Mouse (Mus musculus) stomach, embryonic 14.5 days (tissue): ENCODE measurements around the gene Scube1. TPM values are rescaled to one million over a fixed set of nuclear protein-coding genes. Genes with fewer than 3 reads are reported as not detected.

Experiments used
- ATAC-seq: fragments of 200-750 bp; cut with Nextera tagmentation; 2 replicates; pipeline ENCODE4 v1.8.0; 2017; ENCODE audit warnings: low read depth, moderate TSS enrichment; ENCODE audit not compliant: insufficient number of reproducible peaks, insufficient read depth, low FRiP score
- H3K27ac ChIP-seq: fragments of 300-500 bp; sonication (generic); 2 replicates; pipeline ENCODE4 v1.5.1; 2014; ENCODE audit warnings: mild to moderate bottlenecking, low read length, moderate library complexity, mixed read lengths
- H3K27me3 ChIP-seq: fragments of 300-500 bp; sonication (generic); 2 replicates; pipeline ENCODE4 v1.6.1; 2014; ENCODE audit warnings: low read length, control low read depth, mixed read lengths; ENCODE audit not compliant: control insufficient read depth, insufficient read depth
- H3K36me3 ChIP-seq: fragments of 300-500 bp; sonication (generic); 2 replicates; pipeline ENCODE4 v1.6.1; 2014; ENCODE audit warnings: mild to moderate bottlenecking, control low read depth, low read length, moderate library complexity, mixed read lengths; ENCODE audit not compliant: control insufficient read depth, insufficient read depth
- H3K4me1 ChIP-seq: fragments of 300-500 bp; sonication (generic); 2 replicates; pipeline ENCODE4 v1.6.1; 2014; ENCODE audit warnings: low read length, control low read depth, mixed read lengths; ENCODE audit not compliant: control insufficient read depth, insufficient read depth
- H3K4me2 ChIP-seq: fragments of 300-500 bp; sonication (generic); replicated peaks from 2 replicates; pipeline ENCODE4 v1.6.1; 2014; ENCODE audit warnings: low read depth, low read length, control low read depth
- H3K4me3 ChIP-seq: fragments of 300-500 bp; sonication (generic); 2 replicates; pipeline ENCODE4 v1.5.1; 2014; ENCODE audit warnings: low read depth, low read length, control low read depth
- H3K9ac ChIP-seq: fragments of 300-500 bp; sonication (generic); replicated peaks from 2 replicates; pipeline ENCODE4 v1.6.1; 2014; ENCODE audit warnings: low read depth, mild to moderate bottlenecking, control low read depth, low read length, moderate library complexity, mixed read lengths
- H3K9me3 ChIP-seq: fragments of 300-500 bp; sonication (generic); 2 replicates; pipeline ENCODE4 v1.6.1; 2016; ENCODE audit warnings: low read depth, low read length, control low read depth; ENCODE audit not compliant: control insufficient read depth
- WGBS: fragments of 180-500 bp; shearing (Covaris S2); extraction: QIAGEN DNeasy Blood & Tissue Kit; methylation state at CpG from one replicate; pipeline ENCODE4 v1.1.7; 2014; 5-methylcytosine and 5-hydroxymethylcytosine counted together
- polyA plus RNA-seq: library from polyadenylated mRNA; unstranded; fragments of >200 nt; fragmentation: Nextera tagmentation; extraction: Ambion mirVana; gene quantifications from 2 replicates; pipeline ENCODE4 v1.2.1, GENCODE M21; 2014

The Scube1 gene
- polyA plus RNA-seq, 1 experiment from 2014 or later = 9.8 TPM

DNA sequence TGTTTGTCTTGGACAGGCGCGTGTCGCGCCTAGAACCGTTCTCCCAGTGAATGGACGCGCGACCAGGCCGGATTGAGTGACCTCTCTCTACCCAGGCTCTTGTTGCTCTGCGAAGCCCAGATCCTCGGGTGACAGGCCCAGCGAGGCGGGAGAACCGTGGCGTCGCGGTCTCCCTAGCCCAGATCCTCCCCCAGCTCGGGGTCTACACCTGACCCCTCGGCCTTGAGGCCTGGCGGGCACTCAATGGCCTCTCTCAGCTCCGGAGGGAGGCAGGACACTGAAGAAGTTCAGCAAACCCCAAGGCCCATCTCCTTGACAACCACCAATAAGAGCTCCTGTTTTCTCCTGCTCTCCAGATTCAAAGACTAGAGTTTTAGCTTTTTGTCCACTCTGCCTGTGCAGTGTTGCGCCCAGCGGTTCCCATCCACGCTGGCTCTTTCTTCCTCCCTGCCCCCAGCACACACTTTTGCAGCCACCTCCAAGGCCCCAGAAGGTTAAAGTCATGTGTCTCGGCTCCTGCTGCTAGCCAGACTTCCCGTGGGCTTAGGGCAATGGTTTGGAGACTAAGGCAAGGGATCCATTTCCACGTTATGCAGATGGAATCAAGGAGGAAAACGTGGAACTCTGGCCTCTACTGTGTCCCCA is 857 bp upstream of the Scube1 start:
- WGBS = 22% methylated on average over 28 of the region's 28 CpGs
- Histone ChIP-seq H3K4me1 (peaks cover 9% of the 10 kb centered on the region; the same call in 1 of the 2 replicates), H3K9me3 (no peaks in the 10 kb centered on the region), H3K36me3 (no peaks in the 10 kb centered on the region), H3K9ac (no peak overlapping the region), H3K27me3 (peaks cover 7% of the 10 kb centered on the region), H3K27ac (no peak overlapping the region), H3K4me3 (0 out of 2 replicates have a peak overlapping the region, but pooled peaks have one; percentile 49), H3K4me2 (peak overlapping the region; percentile 91)
- no peak for ATAC-seq

DNA sequence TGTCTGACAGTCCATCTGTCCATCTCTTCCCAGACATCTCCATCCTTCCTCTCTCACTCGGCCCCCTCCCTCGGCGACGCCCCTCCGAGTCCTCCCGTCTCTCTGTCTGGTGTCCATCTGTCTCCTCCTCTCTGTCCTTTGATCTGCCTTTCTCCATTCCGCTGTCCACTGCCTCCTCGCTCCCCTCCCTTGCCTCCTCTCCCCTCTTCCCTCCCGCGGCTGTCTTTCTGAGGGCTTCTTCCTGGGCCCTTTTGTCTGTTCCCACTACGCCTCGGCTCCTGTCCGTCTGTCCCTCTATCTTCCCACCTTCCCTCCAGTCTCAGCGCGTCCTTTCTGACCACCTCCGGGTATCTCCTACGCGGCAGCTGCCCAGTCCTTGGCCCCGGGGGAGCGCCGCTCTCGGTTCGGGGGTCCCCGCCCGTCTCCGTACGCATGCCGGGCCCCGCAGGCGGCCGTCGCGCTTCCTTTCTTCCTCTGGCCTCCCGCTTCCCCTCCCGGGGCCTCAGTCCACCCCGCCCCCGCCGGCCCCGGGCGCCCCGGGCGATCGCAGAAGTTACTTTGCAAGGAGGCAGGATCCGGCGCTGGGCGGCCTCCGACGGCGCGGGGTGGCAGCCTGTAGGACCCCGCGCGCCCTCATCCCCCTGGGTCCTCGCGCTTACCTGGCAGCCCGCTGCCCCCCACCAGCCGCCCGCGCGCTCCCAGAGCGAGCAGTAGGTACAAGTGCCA is 498 bp downstream of the Scube1 start:
- Histone ChIP-seq H3K27me3 (peaks cover 7% of the 10 kb centered on the region), H3K4me2 (peak overlapping the region; percentile 91), H3K4me3 (peak overlapping the region; percentile 49), H3K9me3 (no peaks in the 10 kb centered on the region), H3K4me1 (peaks cover 9% of the 10 kb centered on the region; the same call in 1 of the 2 replicates), H3K9ac (peak overlapping the region; percentile 33), H3K27ac (no peak overlapping the region), H3K36me3 (no peaks in the 10 kb centered on the region)
- no peak for ATAC-seq
- 2% methylated on average over 53 of the region's 61 CpGs for WGBS

DNA sequence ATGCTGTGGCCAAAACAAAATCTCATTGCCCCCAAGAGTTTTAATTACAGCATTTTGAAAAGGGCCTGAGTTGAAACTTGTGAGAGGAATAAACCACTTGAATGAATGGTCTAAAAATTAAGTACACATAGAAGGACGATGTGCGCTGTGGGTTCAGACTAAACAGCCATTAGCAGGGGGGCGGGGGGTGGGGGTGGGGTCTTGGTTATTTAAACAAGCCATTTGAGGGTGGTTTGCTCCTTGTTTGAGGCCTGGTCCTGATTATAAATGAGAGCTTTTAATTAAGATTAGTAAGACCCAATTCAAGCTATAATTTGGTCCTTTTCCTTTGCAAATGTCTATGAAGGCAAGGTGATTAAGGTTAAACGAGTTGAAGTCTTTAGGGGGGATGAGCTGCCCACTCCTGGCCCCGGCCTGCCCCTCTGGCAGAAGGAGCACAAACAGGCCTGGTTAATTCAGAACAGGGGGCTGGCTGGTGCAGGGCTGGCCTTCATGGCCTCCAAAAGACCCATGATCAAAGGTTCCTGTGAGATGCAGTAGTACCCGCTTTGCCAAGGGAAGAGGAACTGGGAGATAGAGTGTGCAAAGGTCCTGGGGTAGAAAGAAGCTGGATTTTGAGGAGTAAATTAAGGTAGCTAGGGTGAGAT is 9.1 kb downstream of the Scube1 start:
- no peaks in the 10 kb centered on the region for H3K27me3 ChIP-seq
- no peak overlapping the region for H3K4me3 ChIP-seq
- no peak overlapping the region for H3K9ac ChIP-seq
- ATAC-seq = no peak
- H3K27ac ChIP-seq = no peak overlapping the region
- H3K9me3 ChIP-seq = no peaks in the 10 kb centered on the region
- WGBS = 53% methylated on average over 6 of the region's 6 CpGs
- H3K36me3 ChIP-seq = no peaks in the 10 kb centered on the region
- H3K4me1 ChIP-seq = no peaks in the 10 kb centered on the region
- no peak overlapping the region for H3K4me2 ChIP-seq

DNA sequence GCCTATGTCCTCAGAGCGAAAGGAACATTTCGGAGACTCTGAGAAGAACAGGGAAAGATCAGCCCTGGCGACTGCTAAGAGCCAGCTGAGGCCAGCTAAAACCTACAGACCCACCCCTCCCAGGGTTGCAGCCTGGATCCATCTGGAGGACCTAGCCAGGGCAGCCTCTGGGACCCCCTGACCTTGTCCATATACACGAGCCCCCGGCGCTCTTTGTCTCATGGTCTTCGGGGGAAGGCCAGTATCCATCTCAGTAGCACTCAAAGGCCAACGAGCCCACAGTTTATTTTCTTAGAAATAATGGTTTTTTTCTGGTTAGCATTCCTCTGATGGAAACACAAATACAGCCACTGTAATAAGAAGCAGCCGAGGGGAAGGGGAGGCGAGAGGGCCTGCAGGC is 12.0 kb downstream of the Scube1 start:
- Histone ChIP-seq H3K9me3 (no peaks in the 10 kb centered on the region), H3K27me3 (no peaks in the 10 kb centered on the region), H3K4me1 (no peaks in the 10 kb centered on the region), H3K4me3 (no peak overlapping the region), H3K27ac (no peak overlapping the region), H3K4me2 (no peak overlapping the region), H3K36me3 (no peaks in the 10 kb centered on the region), H3K9ac (no peak overlapping the region)
- 60% methylated on average over 10 of the region's 10 CpGs for WGBS
- ATAC-seq = no peak

DNA sequence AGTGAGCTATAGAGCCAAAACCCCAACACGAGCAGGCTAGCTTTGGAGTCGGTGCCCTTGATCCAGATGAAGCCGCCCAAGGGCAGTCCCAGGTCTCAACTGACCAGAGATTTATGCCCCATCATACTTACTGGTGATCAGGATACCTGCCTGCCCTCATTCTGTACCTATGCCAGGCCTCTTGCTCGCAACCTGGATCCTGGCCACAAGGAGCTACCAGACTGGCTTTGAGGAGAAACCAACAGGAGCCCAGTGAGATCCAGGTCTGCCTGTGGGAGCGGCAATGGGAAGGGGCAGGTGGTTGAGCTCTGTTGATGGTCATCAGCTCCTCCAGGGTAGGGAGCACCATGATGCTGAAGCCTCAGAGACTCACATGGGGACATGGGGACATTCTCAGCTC is 12.5 kb downstream of the Scube1 start:
- Histone ChIP-seq H3K4me2 (no peak overlapping the region), H3K36me3 (no peaks in the 10 kb centered on the region), H3K4me1 (no peaks in the 10 kb centered on the region), H3K4me3 (no peak overlapping the region), H3K9ac (no peak overlapping the region), H3K27ac (no peak overlapping the region), H3K9me3 (no peaks in the 10 kb centered on the region), H3K27me3 (no peaks in the 10 kb centered on the region)
- 94% methylated on average over 5 of the region's 5 CpGs for WGBS
- no peak for ATAC-seq

DNA sequence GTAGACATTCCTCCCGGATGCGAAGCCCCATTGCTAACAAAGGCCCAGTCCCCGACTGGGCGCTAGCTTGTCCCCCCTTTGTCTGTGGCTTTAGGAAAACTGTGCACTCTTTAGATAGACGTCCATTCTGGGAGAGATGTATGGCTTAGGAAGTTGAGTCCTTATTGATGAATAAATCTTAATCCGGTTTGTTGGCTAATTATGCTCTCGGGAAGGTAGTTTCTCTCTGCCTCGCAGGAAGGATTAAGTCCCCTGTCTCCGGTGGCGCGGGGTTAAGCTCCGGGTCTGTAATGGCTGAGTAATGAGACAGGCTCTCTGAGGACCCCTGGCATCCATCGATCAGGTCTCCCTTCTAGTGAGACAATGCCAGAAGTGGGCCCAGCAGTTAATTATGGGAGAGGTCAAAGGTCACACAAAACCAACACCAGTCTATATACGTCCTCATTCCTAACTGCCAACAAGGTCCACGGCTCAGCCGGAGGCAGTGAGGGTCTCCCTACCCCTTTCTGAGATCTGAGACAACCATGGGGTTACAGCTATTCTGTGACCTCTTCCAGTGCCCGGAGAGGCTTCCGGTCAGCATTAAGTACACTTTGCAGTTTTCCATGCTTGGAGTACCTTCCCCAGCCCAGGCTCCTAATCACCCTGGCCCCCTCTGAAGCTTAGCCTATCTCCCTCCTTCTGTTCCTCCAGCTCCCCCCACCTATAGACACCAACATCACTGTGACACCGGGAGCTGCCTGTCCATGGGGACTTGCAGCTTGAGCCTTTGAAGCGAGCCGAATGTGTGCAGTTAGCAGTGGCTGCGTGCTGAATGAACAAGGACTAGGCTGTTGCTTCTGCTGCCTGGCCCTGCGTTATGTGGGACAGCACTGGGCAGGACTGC is 14.7 kb downstream of the Scube1 start:
- H3K4me3 ChIP-seq = no peak overlapping the region
- H3K27me3 ChIP-seq = no peaks in the 10 kb centered on the region
- no peak overlapping the region for H3K9ac ChIP-seq
- no peak overlapping the region for H3K4me2 ChIP-seq
- no peaks in the 10 kb centered on the region for H3K4me1 ChIP-seq
- no peak overlapping the region for H3K27ac ChIP-seq
- WGBS = 32% methylated on average over 23 of the region's 23 CpGs
- no peak; the same call in 1 of the 2 replicates for ATAC-seq
- H3K36me3 ChIP-seq = no peaks in the 10 kb centered on the region
- H3K9me3 ChIP-seq = no peaks in the 10 kb centered on the region

DNA sequence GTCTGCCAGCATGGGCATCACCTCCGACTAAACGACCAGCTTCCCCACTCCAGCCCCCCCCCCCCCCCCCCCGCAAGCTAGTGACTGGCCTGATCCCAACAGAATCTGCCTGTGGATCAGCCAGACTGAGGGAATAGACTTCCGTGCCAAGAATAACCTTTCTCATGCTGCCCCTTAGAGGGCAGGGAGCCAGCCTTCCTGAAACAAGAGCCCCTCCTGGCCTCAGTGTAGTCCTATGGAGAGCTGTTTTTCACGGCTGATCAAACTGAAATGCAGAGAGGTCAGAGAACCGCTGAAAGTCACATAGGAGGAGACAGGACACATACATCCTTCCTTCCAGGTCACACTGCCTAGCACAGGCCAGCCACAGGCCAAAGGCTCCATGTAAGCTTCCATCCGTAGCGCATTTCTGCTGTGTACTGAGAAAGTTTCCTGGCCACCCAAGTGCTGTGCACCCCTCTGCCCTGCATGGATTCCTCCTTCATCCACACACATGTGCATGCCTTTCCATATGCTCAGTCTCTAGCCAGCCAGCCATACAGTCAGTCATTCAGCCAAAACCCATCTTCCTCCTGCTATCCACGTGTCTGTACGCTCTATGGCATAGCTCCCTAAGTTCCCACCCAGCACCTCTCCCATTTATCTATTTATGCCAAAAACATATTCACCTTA is 18.2 kb downstream of the Scube1 start:
- no peaks in the 10 kb centered on the region for H3K27me3 ChIP-seq
- no peak for ATAC-seq
- no peak overlapping the region for H3K4me3 ChIP-seq
- H3K9ac ChIP-seq = no peak overlapping the region
- no peak overlapping the region for H3K27ac ChIP-seq
- H3K9me3 ChIP-seq = no peaks in the 10 kb centered on the region
- H3K36me3 ChIP-seq = no peaks in the 10 kb centered on the region
- H3K4me1 ChIP-seq = no peaks in the 10 kb centered on the region
- H3K4me2 ChIP-seq = no peak overlapping the region
- 54% methylated on average over 10 of the region's 10 CpGs for WGBS

DNA sequence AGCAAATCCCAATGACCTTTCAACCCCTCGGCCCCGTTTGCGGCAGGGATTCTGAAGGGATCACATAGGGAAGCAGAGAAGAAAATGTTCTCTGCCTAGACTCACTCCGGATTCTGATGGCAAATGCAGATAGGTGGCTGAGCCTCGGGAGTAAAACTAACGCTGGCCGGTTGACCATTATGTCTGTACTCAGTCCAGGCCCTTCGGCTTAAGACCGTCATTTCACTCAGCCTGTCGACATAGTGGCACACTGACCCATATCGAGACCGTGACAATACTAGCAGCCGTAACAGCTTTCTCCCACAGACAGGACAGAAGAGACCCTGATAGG is 24.3 kb downstream of the Scube1 start:
- Histone ChIP-seq H3K9me3 (no peaks in the 10 kb centered on the region), H3K9ac (no peak overlapping the region)
- no peak for ATAC-seq

More for the DNA sequence above, 24.3 kb downstream of the Scube1 start:
- Histone ChIP-seq H3K4me2 (no peak overlapping the region), H3K27ac (no peak overlapping the region), H3K4me1 (peaks cover 22% of the 10 kb centered on the region), H3K27me3 (no peaks in the 10 kb centered on the region), H3K4me3 (no peak overlapping the region), H3K36me3 (no peaks in the 10 kb centered on the region)
- 62% methylated on average over 13 of the region's 13 CpGs for WGBS
